Mouse (Mus musculus) heart, embryonic 11.5 days (tissue): ENCODE results near the gene Slc51b. TPM values are rescaled to one million over a fixed set of nuclear protein-coding genes. Genes with fewer than 3 reads are reported as not detected.

Experiments
- ATAC-seq: fragments of 200-750 bp; cut with Nextera tagmentation; replicated peaks from 2 replicates; pipeline ENCODE4 v1.8.0; 2017; ENCODE audit warnings: moderate library complexity; ENCODE audit not compliant: insufficient number of reproducible peaks, low FRiP score, low TSS enrichment
- H3K27ac ChIP-seq: fragments of 300-500 bp; sonication (generic); 2 replicates; pipeline ENCODE4 v1.5.1; 2014; ENCODE audit warnings: mild to moderate bottlenecking, low read depth, low read length
- H3K27me3 ChIP-seq: fragments of 300-500 bp; sonication (generic); 2 replicates; pipeline ENCODE4 v1.6.1; 2014; ENCODE audit warnings: mild to moderate bottlenecking, low read length, mixed read lengths; ENCODE audit not compliant: control insufficient read depth, insufficient read depth
- H3K36me3 ChIP-seq: fragments of 300-500 bp; sonication (generic); 2 replicates; pipeline ENCODE4 v1.6.1; 2014; ENCODE audit warnings: mild to moderate bottlenecking, low read length, moderate library complexity, mixed read lengths; ENCODE audit not compliant: control insufficient read depth, insufficient read depth
- H3K4me1 ChIP-seq: fragments of 300-500 bp; sonication (generic); 2 replicates; pipeline ENCODE4 v1.6.1; 2014; ENCODE audit warnings: low read length; ENCODE audit not compliant: control insufficient read depth, insufficient read depth
- H3K4me2 ChIP-seq: fragments of 300-500 bp; sonication (generic); 2 replicates; pipeline ENCODE4 v1.6.1; 2014; ENCODE audit warnings: mild to moderate bottlenecking, moderate library complexity
- H3K4me3 ChIP-seq: fragments of 300-500 bp; sonication (generic); 2 replicates; pipeline ENCODE4 v1.5.1; 2014; ENCODE audit warnings: low read depth, low read length
- H3K9ac ChIP-seq: fragments of 300-500 bp; sonication (generic); 2 replicates; pipeline ENCODE4 v1.6.1; 2014; ENCODE audit warnings: mild to moderate bottlenecking, low read depth, low read length, moderate library complexity
- H3K9me3 ChIP-seq: fragments of 300-500 bp; sonication (generic); replicated peaks from 2 replicates; pipeline ENCODE4 v1.6.1; 2016; ENCODE audit warnings: low read length; ENCODE audit not compliant: control insufficient read depth
- WGBS: fragments of 180-500 bp; shearing (Covaris S2); extraction: QIAGEN DNeasy Blood & Tissue Kit; methylation state at CpG from one replicate; pipeline ENCODE4 v1.1.7; 2014; ENCODE audit not compliant: insufficient replicate concordance; 5-methylcytosine and 5-hydroxymethylcytosine counted together
- polyA plus RNA-seq: library from polyadenylated mRNA; unstranded; fragments of >200 nt; fragmentation: Nextera tagmentation; extraction: Ambion mirVana; gene quantifications from 2 replicates; pipeline ENCODE4 v1.2.1, GENCODE M21; 2014

Gene Slc51b
- not detected in 2 replicates for polyA plus RNA-seq

DNA sequence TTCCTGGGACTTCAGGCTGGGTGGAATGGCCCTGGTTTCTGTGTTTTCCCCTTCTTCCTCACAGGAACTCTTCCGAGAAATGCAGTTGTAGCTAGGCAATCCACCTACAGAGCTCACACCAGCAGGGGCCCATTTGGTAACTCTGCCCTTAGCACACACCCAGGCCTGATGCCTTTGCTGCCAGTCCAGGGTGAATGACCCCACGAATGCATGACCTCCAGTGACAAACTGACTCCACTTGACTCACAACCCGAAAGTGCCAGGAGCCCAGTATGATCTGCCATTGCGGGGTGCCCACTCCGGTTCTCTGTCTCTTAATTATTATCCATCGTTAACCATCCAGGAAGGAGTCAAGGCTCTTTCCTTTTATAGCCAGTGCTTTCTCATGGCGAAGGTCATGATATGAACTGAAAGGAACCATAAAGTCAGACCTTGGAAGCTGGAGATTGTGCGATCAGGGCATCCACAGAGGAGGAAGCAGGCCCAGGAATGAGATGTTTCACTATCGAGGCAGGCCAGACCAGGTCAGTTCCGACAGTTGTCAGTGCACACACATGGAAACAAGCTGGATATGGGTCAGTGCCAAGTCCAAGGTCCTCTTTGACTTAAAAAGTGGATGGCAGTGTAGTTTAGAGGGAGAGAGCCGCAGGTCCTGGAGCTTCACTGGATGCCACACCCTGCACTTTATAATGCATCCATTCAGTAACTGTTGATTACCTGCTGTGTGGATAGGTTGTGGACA is at the start of gene Slc51b:
TSS of gene Slc51b (minus strand) at position 196 of the 742 bp plus-strand sequence.
- Histone ChIP-seq H3K4me3 (no peak within 1 kb of the TSS), H3K9ac (no peak within 1 kb of the TSS), H3K4me2 (no peak within 1 kb of the TSS), H3K27me3 (no peaks in the 10 kb centered on the region), H3K36me3 (no peaks in the 10 kb centered on the region), H3K9me3 (no peaks in the 10 kb centered on the region), H3K4me1 (no peaks in the 10 kb centered on the region), H3K27ac (no peak within 1 kb of the TSS)
- ATAC-seq = no peak
- 76% methylated on average over 11 of the region's 11 CpGs for WGBS

DNA sequence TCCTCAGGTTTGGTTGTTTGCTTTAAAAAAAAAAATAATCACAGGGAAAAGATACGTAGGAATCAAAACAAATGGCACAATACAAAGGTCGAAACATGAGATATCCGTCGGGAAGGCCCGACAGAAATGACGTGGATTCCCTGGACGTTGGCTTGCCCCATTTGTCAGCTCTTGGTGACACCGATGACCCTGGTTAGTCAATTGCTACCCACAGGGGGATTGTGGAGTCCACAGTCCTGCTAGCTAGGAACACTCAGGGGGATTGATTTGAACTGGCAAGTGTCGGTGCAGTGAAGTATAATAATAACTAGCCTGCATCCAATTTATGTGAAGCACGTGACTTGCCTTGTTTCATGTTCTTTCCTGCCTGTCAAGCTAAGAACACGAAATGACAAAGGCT is 44.9 kb upstream of the Slc51b start:
- Histone ChIP-seq H3K27me3 (no peaks in the 10 kb centered on the region), H3K4me3 (no peak overlapping the region), H3K36me3 (peaks cover 7% of the 10 kb centered on the region), H3K9ac (no peak overlapping the region), H3K9me3 (no peaks in the 10 kb centered on the region), H3K4me2 (no peak overlapping the region), H3K27ac (no peak overlapping the region), H3K4me1 (peaks cover under 1% of the 10 kb centered on the region; the same call in 1 of the 2 replicates)
- ATAC-seq = no peak
- WGBS = 64% methylated on average over 11 of the region's 11 CpGs

GRCm38 (mm10) chr9:65465241-65465640 is 42.5 kb upstream of the Slc51b start:
- Histone ChIP-seq H3K4me3 (no peak overlapping the region), H3K9me3 (no peaks in the 10 kb centered on the region), H3K27me3 (no peaks in the 10 kb centered on the region), H3K9ac (no peak overlapping the region), H3K36me3 (peaks cover 4% of the 10 kb centered on the region), H3K4me1 (peaks cover 13% of the 10 kb centered on the region), H3K27ac (no peak overlapping the region), H3K4me2 (no peak overlapping the region)
- no peak for ATAC-seq
- 91% methylated on average over 2 of the region's 2 CpGs for WGBS

DNA sequence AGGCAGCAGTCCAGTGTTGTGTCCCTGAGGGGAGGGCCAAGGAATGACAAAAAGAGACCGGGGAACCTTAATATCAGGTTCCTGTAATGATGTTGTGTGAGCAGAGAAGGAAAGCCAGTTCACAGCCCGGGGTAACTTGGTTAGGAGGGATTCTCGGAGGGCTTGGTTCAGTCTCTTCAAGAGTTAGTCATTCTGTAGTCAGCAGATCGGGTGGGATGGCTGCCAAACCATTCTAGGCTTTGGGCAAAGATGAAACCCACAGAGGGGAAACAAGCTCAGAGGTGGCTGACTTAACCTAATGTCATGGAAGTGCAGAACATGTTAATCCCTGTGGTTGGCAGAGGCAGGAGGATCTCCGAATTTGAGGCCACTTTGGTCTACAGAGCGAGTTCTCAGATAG is 41.4 kb upstream of the Slc51b start:
- Histone ChIP-seq H3K9me3 (no peaks in the 10 kb centered on the region), H3K9ac (no peak overlapping the region), H3K4me1 (peaks cover 14% of the 10 kb centered on the region), H3K36me3 (peaks cover 4% of the 10 kb centered on the region; the same call in 1 of the 2 replicates), H3K27me3 (no peaks in the 10 kb centered on the region), H3K27ac (no peak overlapping the region), H3K4me2 (no peak overlapping the region), H3K4me3 (no peak overlapping the region)
- WGBS = 87% methylated on average over 6 of the region's 6 CpGs
- ATAC-seq = no peak

GRCm38 (mm10) chr9:65462544-65462943 is 39.8 kb upstream of the Slc51b start:
- 65% methylated on average over 5 of the region's 5 CpGs for WGBS
- H3K4me1 ChIP-seq = peaks cover 14% of the 10 kb centered on the region
- H3K9ac ChIP-seq = no peak overlapping the region
- H3K4me2 ChIP-seq = peak overlapping the region; percentile 6; the same call in 1 of the 2 replicates
- no peaks in the 10 kb centered on the region for H3K9me3 ChIP-seq
- H3K36me3 ChIP-seq = peaks cover 4% of the 10 kb centered on the region; the same call in 1 of the 2 replicates
- H3K27ac ChIP-seq = no peak overlapping the region
- H3K27me3 ChIP-seq = no peaks in the 10 kb centered on the region
- H3K4me3 ChIP-seq = no peak overlapping the region
- ATAC-seq = no peak

DNA sequence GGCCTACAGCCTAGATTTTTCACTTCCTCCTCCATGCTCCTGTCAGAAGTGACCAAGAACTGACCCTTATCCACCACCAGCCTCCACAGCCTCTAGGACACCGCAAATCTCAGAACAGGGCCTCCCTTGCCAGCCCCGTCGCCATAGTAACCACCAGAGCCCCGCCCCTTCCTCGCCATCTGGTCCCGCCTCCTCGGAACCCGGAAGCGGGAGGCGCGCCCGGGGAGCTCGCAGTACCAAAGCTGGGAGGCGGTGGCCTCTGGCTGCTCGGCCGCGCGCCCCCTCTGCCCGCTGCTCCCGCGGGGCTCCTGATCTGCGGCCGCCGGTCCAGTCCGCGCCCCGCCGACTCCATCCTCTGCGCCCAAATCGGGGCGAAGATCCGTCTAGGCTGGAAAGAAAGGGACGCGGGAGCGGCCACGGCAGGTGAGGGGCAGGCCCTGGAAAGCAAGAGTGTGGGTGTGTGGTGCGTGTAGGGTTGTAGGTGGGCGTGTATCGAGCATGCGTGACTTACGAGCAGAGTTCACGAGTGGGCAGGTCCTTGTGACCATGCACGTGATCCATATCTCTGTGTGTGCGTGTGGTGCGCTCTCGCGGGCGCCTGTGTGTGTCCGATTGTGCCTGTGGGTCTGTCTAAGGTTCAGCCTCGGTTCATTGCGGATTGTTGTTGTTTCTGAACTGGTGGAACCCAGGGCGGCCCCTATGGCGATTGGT is 38.1 kb upstream of the Slc51b start, which contains the start of gene Spg21:
TSS of gene Spg21 (plus strand) at position 216 of the 711 bp plus-strand sequence.
- H3K27ac ChIP-seq = peak within 1 kb of the TSS; percentile 72
- peak within 1 kb of the TSS; percentile 87 for H3K4me3 ChIP-seq
- peaks cover under 1% of the 10 kb centered on the region; the same call in 1 of the 2 replicates for H3K36me3 ChIP-seq
- peak within 1 kb of the TSS; percentile 84 for H3K9ac ChIP-seq
- WGBS = under 1% methylated on average over 53 of the region's 53 CpGs
- ATAC-seq = peak; percentile 91
- peak within 1 kb of the TSS; percentile 78 for H3K4me2 ChIP-seq
- H3K9me3 ChIP-seq = no peaks in the 10 kb centered on the region
- H3K4me1 ChIP-seq = peaks cover 14% of the 10 kb centered on the region
- no peaks in the 10 kb centered on the region for H3K27me3 ChIP-seq

DNA sequence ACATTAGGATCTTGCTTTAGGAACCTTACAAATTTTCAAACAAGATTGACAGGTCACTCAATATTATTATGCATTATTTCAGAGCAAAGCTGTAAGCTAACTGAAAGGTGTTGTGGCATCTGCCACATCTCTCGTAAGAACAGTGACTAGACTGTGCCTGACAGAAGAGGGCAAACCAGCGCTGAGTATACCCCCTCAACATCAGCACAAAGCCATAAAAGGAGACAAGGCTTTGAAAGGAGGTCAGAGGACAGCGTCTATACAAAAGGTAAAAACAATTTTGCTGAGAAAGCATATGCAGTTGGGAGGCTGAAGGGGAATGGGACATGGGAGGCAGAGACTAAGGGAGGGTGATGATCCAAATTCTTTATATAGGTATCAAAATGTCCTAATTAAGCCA is 37.4 kb upstream of the Slc51b start:
- Histone ChIP-seq H3K27ac (peak overlapping the region; percentile 66; the same call in 1 of the 2 replicates), H3K36me3 (no peaks in the 10 kb centered on the region), H3K4me1 (peaks cover 14% of the 10 kb centered on the region), H3K27me3 (no peaks in the 10 kb centered on the region), H3K9me3 (no peaks in the 10 kb centered on the region), H3K9ac (peak overlapping the region; percentile 84), H3K4me3 (peak overlapping the region; percentile 87), H3K4me2 (peak overlapping the region; percentile 78)
- 54% methylated on average over 3 of the region's 3 CpGs for WGBS
- ATAC-seq = no peak

DNA sequence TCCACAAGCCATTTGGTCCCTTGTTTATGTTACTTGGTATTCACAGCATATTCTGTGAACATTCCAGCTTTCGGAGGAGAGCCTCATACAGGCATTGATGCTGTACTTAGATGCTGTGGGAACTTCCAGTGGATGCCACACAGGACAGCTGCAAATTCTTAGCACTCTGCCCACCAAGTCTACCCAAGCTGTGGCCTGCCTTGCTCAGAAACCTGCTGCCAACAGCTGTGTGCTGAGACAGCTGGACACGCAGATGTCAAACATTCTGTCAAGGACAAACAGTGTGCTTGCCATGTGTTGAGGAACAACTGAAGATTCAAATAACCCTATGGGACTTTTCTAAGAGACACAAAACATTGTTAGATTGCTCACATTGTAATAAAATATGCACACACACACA is 36.2 kb upstream of the Slc51b start:
- H3K9me3 ChIP-seq = no peaks in the 10 kb centered on the region

More for the DNA sequence above, 36.2 kb upstream of the Slc51b start:
- Histone ChIP-seq H3K4me2 (no peak overlapping the region), H3K27ac (no peak overlapping the region), H3K9ac (no peak overlapping the region), H3K4me1 (peaks cover 14% of the 10 kb centered on the region), H3K36me3 (no peaks in the 10 kb centered on the region), H3K27me3 (no peaks in the 10 kb centered on the region), H3K4me3 (no peak overlapping the region)
- 83% methylated on average over 2 of the region's 2 CpGs for WGBS
- no peak for ATAC-seq
